Mouse (Mus musculus): ENCODE data around the gene Xpr1.

- no peak for TF ChIP-seq CTCF (IDR thresholded peaks at IDR 0.05; ENCODE audit: low read depth)
- TF ChIP-seq EP300 (IDR thresholded peaks at IDR 0.05; ENCODE audit: low read depth), result no peak
These were observed 55.6 kb downstream of the Xpr1 start for GRCm38 (mm10) chr1:155361502-155362126.
